21 mouse cellular contexts compared by ENCODE assay signal in the genomic region with DNA sequence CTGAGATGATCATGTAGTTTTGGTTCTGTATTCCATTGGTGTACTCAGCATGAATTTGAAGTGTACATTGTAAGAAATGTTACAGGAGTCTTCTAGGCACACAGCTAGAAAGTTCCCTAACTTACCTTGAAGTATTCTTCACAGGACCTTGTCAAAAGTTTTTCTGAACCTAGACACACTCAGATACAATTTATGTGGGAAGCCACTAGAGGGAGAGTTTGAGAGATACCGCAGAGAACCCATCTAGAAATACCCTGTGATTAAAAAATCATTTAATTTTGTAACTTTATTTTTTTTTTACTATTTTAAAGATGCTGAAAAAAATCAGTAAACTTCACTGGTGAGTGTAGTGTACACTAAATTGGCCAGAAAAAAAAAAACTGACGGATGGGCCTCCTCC. TPM values are rescaled to one million over a fixed set of nuclear protein-coding genes. Genes with fewer than 3 reads are reported as not detected.
DNase-seq lines count a peak whose midpoint lies in the region; ATAC-seq and TF ChIP-seq lines count a peak whose summit lies in the region.
"Had no signal": no experiment of that assay in that cellular context is flagged by ENCODE, and none has a peak within 500 bp of the region (broad histone marks: within the 10 kb centered on the region; RNA-seq: fewer than 3 reads in every experiment).

No protein-coding gene starts in this region.

- H3K4me3 ChIP-seq in heart, adult 2 months = no peak overlapping the region
- H3K4me3 ChIP-seq in heart, embryonic 11.5 days (ENCODE audit: low read depth, low read length) = no peak overlapping the region
- no peak overlapping the region for H3K4me3 ChIP-seq in layer of hippocampus, adult 2 months
- no peak overlapping the region for H3K4me3 ChIP-seq in midbrain, postnatal 0 days (ENCODE audit: low read depth, low read length)
- no peak overlapping the region for H3K4me3 ChIP-seq in midbrain, embryonic 15.5 days
- no peak overlapping the region for H3K4me3 ChIP-seq in stomach, postnatal 0 days (ENCODE audit: low read depth, low read length)
- H3K4me3 ChIP-seq: embryonic facial prominence, embryonic 13.5 days; forebrain, embryonic 13.5 days; heart, embryonic 10.5 days; heart, embryonic 15.5 days; hindbrain, embryonic 15.5 days had no signal

- no peaks in the 10 kb centered on the region for H3K4me1 ChIP-seq in heart, adult 2 months (ENCODE audit: control insufficient read depth, insufficient read depth, low read length)
- H3K4me1 ChIP-seq in heart, embryonic 11.5 days (ENCODE audit: control insufficient read depth, insufficient read depth, low read length) = no peaks in the 10 kb centered on the region
- H3K4me1 ChIP-seq in midbrain, postnatal 0 days (ENCODE audit: insufficient read depth, low read length) = no peaks in the 10 kb centered on the region
- H3K4me1 ChIP-seq in midbrain, embryonic 15.5 days = no peaks in the 10 kb centered on the region
- no peaks in the 10 kb centered on the region for H3K4me1 ChIP-seq in stomach, postnatal 0 days (replicated peaks; ENCODE audit: control insufficient read depth, insufficient read depth)
- H3K4me1 ChIP-seq: embryonic facial prominence, embryonic 13.5 days; forebrain, embryonic 13.5 days; heart, embryonic 10.5 days; heart, embryonic 15.5 days; hindbrain, embryonic 15.5 days had no signal

- H3K9me3 ChIP-seq in heart, embryonic 11.5 days (replicated peaks; ENCODE audit: control insufficient read depth, low read length) = no peaks in the 10 kb centered on the region
- H3K9me3 ChIP-seq in midbrain, postnatal 0 days (ENCODE audit: low read length) = no peaks in the 10 kb centered on the region
- no peaks in the 10 kb centered on the region for H3K9me3 ChIP-seq in midbrain, embryonic 15.5 days
- H3K9me3 ChIP-seq in stomach, postnatal 0 days (ENCODE audit: control insufficient read depth, low read length) = no peaks in the 10 kb centered on the region
- H3K9me3 ChIP-seq: embryonic facial prominence, embryonic 13.5 days; forebrain, embryonic 13.5 days; heart, embryonic 10.5 days; heart, embryonic 15.5 days; hindbrain, embryonic 15.5 days had no signal

- no peak for TF ChIP-seq POLR2A in heart, adult 2 months (IDR thresholded peaks at IDR 0.05; ENCODE audit: insufficient read depth, low read depth, low read length)

- ATAC-seq in heart, embryonic 11.5 days (replicated peaks; ENCODE audit: insufficient number of reproducible peaks, low FRiP score, low TSS enrichment) = no peak
- ATAC-seq in midbrain, postnatal 0 days (ENCODE audit: low FRiP score) = no peak
- no peak for ATAC-seq in midbrain, embryonic 15.5 days (replicated peaks)
- ATAC-seq in stomach, postnatal 0 days (ENCODE audit: low FRiP score, low TSS enrichment) = no peak
- ATAC-seq: forebrain, embryonic 13.5 days had no signal

- H3K27ac ChIP-seq in heart, adult 2 months = no peak overlapping the region
- H3K27ac ChIP-seq in heart, embryonic 11.5 days (ENCODE audit: low read depth, low read length) = no peak overlapping the region
- no peak overlapping the region for H3K27ac ChIP-seq in layer of hippocampus, adult 2 months
- H3K27ac ChIP-seq in midbrain, postnatal 0 days (ENCODE audit: low read depth, low read length) = no peak overlapping the region
- H3K27ac ChIP-seq in midbrain, embryonic 15.5 days = no peak overlapping the region
- H3K27ac ChIP-seq in stomach, postnatal 0 days (replicated peaks) = no peak overlapping the region
- H3K27ac ChIP-seq: embryonic facial prominence, embryonic 13.5 days; forebrain, embryonic 13.5 days; heart, embryonic 10.5 days; heart, embryonic 15.5 days; hindbrain, embryonic 15.5 days had no signal

- H3K27me3 ChIP-seq in heart, adult 2 months (ENCODE audit: control insufficient read depth, insufficient read depth, low read length) = no peaks in the 10 kb centered on the region
- no peaks in the 10 kb centered on the region for H3K27me3 ChIP-seq in heart, embryonic 11.5 days (ENCODE audit: control insufficient read depth, insufficient read depth, low read length)
- H3K27me3 ChIP-seq in midbrain, postnatal 0 days (ENCODE audit: insufficient read depth, low read length) = no peaks in the 10 kb centered on the region; the same call in 1 of the 2 replicates
- 0 out of 2 replicates have a peak, but pooled peaks cover 2% of the 10 kb centered on the region for H3K27me3 ChIP-seq in midbrain, embryonic 15.5 days (replicated peaks)
- no peaks in the 10 kb centered on the region for H3K27me3 ChIP-seq in stomach, postnatal 0 days (ENCODE audit: control insufficient read depth, insufficient read depth, low read length)

- DNase-seq in heart, adult 2 months = no peak
- DNase-seq in layer of hippocampus, adult 2 months (ENCODE audit: low spot score in 2 of 2) = no peak
- no peak for DNase-seq in layer of hippocampus, adult 8-10 months (ENCODE audit: low spot score in 2 of 2)
- no peak for DNase-seq in midbrain, postnatal 0 days (ENCODE audit: low spot score)
- no peak for DNase-seq in stomach, postnatal 0 days (ENCODE audit: low spot score)
- no peak for DNase-seq in cerebellum, postnatal 36 days
- DNase-seq: adrenal gland, postnatal 14 days; cerebellum, adult 11-12 months; cerebellum, adult 9-10 months; embryo, embryonic 11 days; gastrocnemius, postnatal 36 days; heart, adult 11 months; heart, postnatal 36 days; kidney, adult 11 months had no signal

- intact Hi-C loops in heart, adult 2 months (cut with DNase I) = no loop called here

- no peaks in the 10 kb centered on the region for H3K79me2 ChIP-seq in heart, adult 2 months (replicated peaks; ENCODE audit: control insufficient read depth, insufficient read depth, low read length)

- WGBS in heart, adult 2 months = 68% methylated on average over 2 of the region's 2 CpGs
- 58% methylated on average over 2 of the region's 2 CpGs for WGBS in heart, embryonic 11.5 days (ENCODE audit: insufficient replicate concordance)
- WGBS in midbrain, postnatal 0 days = 62% methylated on average over 2 of the region's 2 CpGs
- 67% methylated on average over 2 of the region's 2 CpGs for WGBS in midbrain, embryonic 15.5 days
- 61% methylated on average over 2 of the region's 2 CpGs for WGBS in stomach, postnatal 0 days

- no peak overlapping the region for H3K4me2 ChIP-seq in heart, embryonic 11.5 days
- no peak overlapping the region for H3K4me2 ChIP-seq in midbrain, postnatal 0 days (ENCODE audit: low read depth, low read length, poor library complexity, severe bottlenecking)
- no peak overlapping the region for H3K4me2 ChIP-seq in midbrain, embryonic 15.5 days
- H3K4me2 ChIP-seq in stomach, postnatal 0 days (replicated peaks; ENCODE audit: low read depth) = no peak overlapping the region
- H3K4me2 ChIP-seq: embryonic facial prominence, embryonic 13.5 days; forebrain, embryonic 13.5 days; heart, embryonic 15.5 days; hindbrain, embryonic 15.5 days had no signal

- no peaks in the 10 kb centered on the region for H3K36me3 ChIP-seq in heart, adult 2 months (ENCODE audit: control insufficient read depth, insufficient read depth, low read length)
- H3K36me3 ChIP-seq in heart, embryonic 11.5 days (ENCODE audit: control insufficient read depth, insufficient read depth, low read length) = no peaks in the 10 kb centered on the region
- no peaks in the 10 kb centered on the region for H3K36me3 ChIP-seq in midbrain, postnatal 0 days (ENCODE audit: insufficient read depth, low read length)
- no peaks in the 10 kb centered on the region for H3K36me3 ChIP-seq in midbrain, embryonic 15.5 days (replicated peaks)
- H3K36me3 ChIP-seq in stomach, postnatal 0 days (ENCODE audit: control insufficient read depth, insufficient read depth, low read length) = no peaks in the 10 kb centered on the region
- H3K36me3 ChIP-seq: embryonic facial prominence, embryonic 13.5 days; heart, embryonic 10.5 days; heart, embryonic 15.5 days; hindbrain, embryonic 15.5 days had no signal

- no peak for TF ChIP-seq EP300 in heart, adult 2 months (IDR thresholded peaks at IDR 0.05; ENCODE audit: insufficient read depth, low read depth, low read length)
- no peak for TF ChIP-seq EP300 in stomach, postnatal 0 days (optimal IDR thresholded peaks at IDR 0.05)

- TF ChIP-seq CTCF in heart, adult 2 months (IDR thresholded peaks at IDR 0.05) = peak; percentile 51
- TF ChIP-seq CTCF in layer of hippocampus, adult 2 months (conservative IDR thresholded peaks at IDR 0.05) = peak; percentile 68
- TF ChIP-seq CTCF in midbrain, postnatal 0 days (IDR thresholded peaks at IDR 0.05) = peak; percentile 34
- TF ChIP-seq CTCF in stomach, postnatal 0 days (IDR thresholded peaks at IDR 0.05; ENCODE audit: low read depth) = peak; percentile 44

- H3K9ac ChIP-seq in heart, adult 2 months (ENCODE audit: low read depth, low read length) = no peak overlapping the region
- no peak overlapping the region for H3K9ac ChIP-seq in heart, embryonic 11.5 days (ENCODE audit: low read depth, low read length)
- no peak overlapping the region for H3K9ac ChIP-seq in midbrain, postnatal 0 days (replicated peaks; ENCODE audit: low read length, poor library complexity, severe bottlenecking)
- no peak overlapping the region for H3K9ac ChIP-seq in midbrain, embryonic 15.5 days
- H3K9ac ChIP-seq in stomach, postnatal 0 days (ENCODE audit: low read length) = no peak overlapping the region
- H3K9ac ChIP-seq: embryonic facial prominence, embryonic 13.5 days; forebrain, embryonic 13.5 days; heart, embryonic 15.5 days; hindbrain, embryonic 15.5 days had no signal

RNA-seq across cellular contexts. Expression of a gene that starts 24.8 kb away (rescaled TPM):
- 10 to 100 TPM; 15.3 to 19.7 TPM for total RNA-seq in heart, adult 2 months (2021)
- polyA plus RNA-seq in heart, adult 2 months (2012; rRNA removed) = 6.6 and 12.9 TPM in 2 replicates
- 13.8 and 17.7 TPM in 2 replicates for polyA plus RNA-seq in heart, embryonic 11.5 days (2014; fragmentation: Nextera tagmentation; extraction: Ambion mirVana)
- 10 to 100 TPM; 22.3 to 24.8 TPM for total RNA-seq in layer of hippocampus, adult 2 months (2021)
- total RNA-seq in layer of hippocampus, adult 8-10 months (2022) = 10 to 100 TPM; 20.8 to 26.3 (median 23.6) TPM
- 30.1 and 34.2 TPM in 2 replicates for total RNA-seq in midbrain, postnatal 0 days (2014; rRNA removed)
- polyA plus RNA-seq in midbrain, postnatal 0 days (2015; fragmentation: Nextera tagmentation; extraction: Ambion mirVana) = 5.0 and 5.5 TPM in 2 replicates
- 5.7 and 8.1 TPM in 2 replicates for polyA plus RNA-seq in midbrain, embryonic 15.5 days (2015; fragmentation: Nextera tagmentation; extraction: Ambion mirVana)
- 4.5 and 5.0 TPM in 2 replicates for polyA plus RNA-seq in stomach, postnatal 0 days (2015; fragmentation: Nextera tagmentation; extraction: Ambion mirVana)

RNA-seq across cellular contexts. Expression of a gene that starts 39.1 kb away (rescaled TPM):
- total RNA-seq in heart, adult 2 months (2021) = 100 to 1,000 TPM; 140 to 205 TPM
- polyA plus RNA-seq in heart, adult 2 months (2012; rRNA removed) = 108 and 133 TPM in 2 replicates
- polyA plus RNA-seq in heart, embryonic 11.5 days (2014; fragmentation: Nextera tagmentation; extraction: Ambion mirVana) = 184 and 203 TPM in 2 replicates
- total RNA-seq in layer of hippocampus, adult 2 months (2021) = 100 to 1,000 TPM; 101 to 111 TPM
- total RNA-seq in layer of hippocampus, adult 8-10 months (2022) = 100 to 1,000 TPM in 2 of 4 experiments, 10 to 100 TPM in 2; 79.8 to 114 (median 91.7) TPM
- total RNA-seq in midbrain, postnatal 0 days (2014; rRNA removed) = 104 and 116 TPM in 2 replicates
- polyA plus RNA-seq in midbrain, postnatal 0 days (2015; fragmentation: Nextera tagmentation; extraction: Ambion mirVana) = 105 and 115 TPM in 2 replicates
- 123 TPM in 2 replicates for polyA plus RNA-seq in midbrain, embryonic 15.5 days (2015; fragmentation: Nextera tagmentation; extraction: Ambion mirVana)
- 69.7 and 77.3 TPM in 2 replicates for polyA plus RNA-seq in stomach, postnatal 0 days (2015; fragmentation: Nextera tagmentation; extraction: Ambion mirVana)
